Mouse (Mus musculus): ENCODE results near the gene Mpzl1. TPM values are rescaled to one million over a fixed set of nuclear protein-coding genes. Genes with fewer than 3 reads are reported as not detected.

The Mpzl1 gene
- polyA plus RNA-seq (2017; shearing (Covaris generic)), result 0.76 TPM

DNA sequence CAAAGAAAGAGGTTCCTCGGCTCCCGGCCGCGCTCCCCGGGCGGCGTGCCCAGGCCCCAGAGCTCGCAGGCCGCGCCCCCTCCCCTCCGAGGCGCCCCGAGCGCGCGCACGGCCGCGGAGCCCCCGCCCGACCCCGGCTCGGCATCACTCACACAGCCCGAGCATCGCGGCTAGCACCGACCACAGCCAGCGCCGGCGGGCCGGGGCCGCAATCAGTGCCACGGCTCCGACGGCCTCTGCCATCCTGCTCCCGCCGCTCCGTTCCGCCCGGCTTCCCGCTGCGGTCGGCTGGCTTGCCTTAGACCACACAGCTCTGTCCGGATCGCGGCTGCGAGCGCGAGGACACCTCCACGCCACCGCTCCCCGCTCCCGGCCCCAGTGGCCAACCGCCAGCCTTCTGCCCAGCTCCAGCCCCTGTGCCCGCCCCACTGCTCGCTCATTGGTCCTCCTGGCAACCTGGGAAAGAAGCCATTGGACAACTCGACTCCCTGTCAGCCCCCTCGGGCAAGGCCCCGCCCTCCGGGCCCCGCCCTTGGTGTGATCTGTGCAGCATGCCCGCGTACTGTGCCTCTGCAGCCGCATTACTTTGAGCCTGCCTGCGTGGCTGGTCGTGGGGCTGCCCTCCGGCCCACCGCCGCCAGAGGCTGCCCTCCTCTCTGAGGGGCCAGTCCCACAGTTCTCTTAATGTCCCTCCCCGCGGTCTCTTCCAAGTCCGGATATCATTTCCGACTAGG lies at the start of gene Mpzl1:
TSS of gene Mpzl1 (minus strand) at position 388 of the 734 bp plus-strand sequence.

Other genes starting within 250 kb of the Mpzl1 start
- 8.2 TPM for gene Dcaf6, start 174.1 kb downstream of the Mpzl1 start, polyA plus RNA-seq (2017; shearing (Covaris generic))
- gene Mpc2, start 173.9 kb downstream of the Mpzl1 start, polyA plus RNA-seq (2017; shearing (Covaris generic)), result 150 TPM
- 0.17 TPM for gene Adcy10, start 149.4 kb downstream of the Mpzl1 start, polyA plus RNA-seq (2017; shearing (Covaris generic))
- 312 TPM for gene Rcsd1, start 75.2 kb upstream of the Mpzl1 start, polyA plus RNA-seq (2017; shearing (Covaris generic))
- 73.2 TPM for gene Creg1, start 129.2 kb upstream of the Mpzl1 start, polyA plus RNA-seq (2017; shearing (Covaris generic))
- 482 TPM for gene Cd247, start 154.1 kb upstream of the Mpzl1 start, polyA plus RNA-seq (2017; shearing (Covaris generic))